Mouse (Mus musculus) A20 (cell line): ENCODE measurements around the gene Zbtb7b.
"Not testable (repeated sequence)": the region's sequence is repeated elsewhere in the genome, so short reads cannot be mapped to it uniquely, and the experiment has no call there.

Source experiments
- DNase-seq: peaks from one replicate; pipeline ENCODE4 v3.0.0-alpha.2; 2011; ENCODE audit warnings: low read depth, low spot score

The Zbtb7b gene

DNA sequence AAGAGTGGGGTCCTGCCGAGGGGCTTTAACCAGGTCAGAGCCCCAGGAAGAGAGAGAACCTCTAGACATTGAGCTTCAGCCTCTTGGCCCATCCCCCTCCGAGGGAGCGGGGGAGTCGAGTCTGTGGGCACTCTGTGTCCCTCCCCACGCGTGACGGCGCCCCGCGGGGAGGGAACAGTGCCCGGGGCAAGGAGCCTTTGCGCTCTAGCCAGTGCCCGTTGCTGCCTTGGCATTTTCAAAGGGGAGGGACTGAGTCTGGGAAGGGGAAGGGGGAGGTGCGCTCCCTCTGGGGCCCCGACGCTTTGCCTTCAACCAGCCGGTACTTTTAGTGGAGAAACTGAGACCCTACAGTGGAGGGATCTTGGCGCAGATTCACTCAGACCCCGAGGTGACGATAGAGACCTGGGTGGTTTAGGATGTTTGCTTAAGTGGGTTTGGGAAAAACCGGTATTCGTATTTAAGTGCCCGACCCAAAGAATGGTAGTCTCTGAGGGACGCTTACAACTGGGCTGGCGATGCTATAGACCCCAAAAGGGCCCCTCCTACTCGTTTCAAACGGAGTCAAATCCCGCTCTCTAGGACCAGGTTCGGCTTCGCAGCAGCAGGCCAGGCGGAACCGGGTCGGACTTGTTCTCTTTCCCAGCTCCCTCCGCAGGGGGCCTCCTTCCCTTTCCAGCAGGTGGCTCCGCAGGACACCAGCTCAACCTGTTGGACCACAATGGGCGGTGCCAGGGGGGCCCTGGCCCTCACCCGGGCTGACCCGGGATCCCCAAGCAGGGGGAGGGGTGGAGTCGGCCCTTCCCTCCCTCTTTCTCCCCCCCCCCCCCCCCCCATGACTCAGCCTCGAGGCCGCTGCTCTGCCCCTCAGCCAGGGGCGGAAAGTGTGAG lies at the start of gene Zbtb7b:
Gene Zbtb7b, minus strand, starts transcription at position 771 of the 888 bp plus-strand sequence.
- DNase-seq: peak; percentile 87

- no peak for DNase-seq
These were observed 46.1 kb upstream of the Zbtb7b start for GRCm38 (mm10) chr3:89440691-89441090.

DNA sequence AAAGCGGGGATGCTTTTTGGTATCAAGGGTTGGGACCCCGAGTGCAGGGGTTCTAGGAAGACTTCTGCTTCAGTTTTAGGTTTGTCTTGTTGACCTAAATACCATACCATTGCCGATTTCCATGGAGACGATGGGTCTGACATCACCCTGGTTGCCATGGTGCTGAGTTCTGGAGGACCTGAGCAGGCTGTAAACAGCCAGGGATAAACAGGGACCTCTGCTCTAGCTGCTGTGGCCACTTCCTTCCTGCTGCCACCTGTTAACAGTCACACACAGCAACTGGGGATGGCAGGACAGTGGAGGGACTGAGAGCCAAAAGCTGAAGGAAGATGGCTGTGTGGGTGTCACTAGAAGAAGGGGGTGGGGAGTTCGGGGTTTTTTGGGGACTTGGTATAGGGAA lies 42.7 kb upstream of the Zbtb7b start:
- peak; percentile 65 for DNase-seq

DNA sequence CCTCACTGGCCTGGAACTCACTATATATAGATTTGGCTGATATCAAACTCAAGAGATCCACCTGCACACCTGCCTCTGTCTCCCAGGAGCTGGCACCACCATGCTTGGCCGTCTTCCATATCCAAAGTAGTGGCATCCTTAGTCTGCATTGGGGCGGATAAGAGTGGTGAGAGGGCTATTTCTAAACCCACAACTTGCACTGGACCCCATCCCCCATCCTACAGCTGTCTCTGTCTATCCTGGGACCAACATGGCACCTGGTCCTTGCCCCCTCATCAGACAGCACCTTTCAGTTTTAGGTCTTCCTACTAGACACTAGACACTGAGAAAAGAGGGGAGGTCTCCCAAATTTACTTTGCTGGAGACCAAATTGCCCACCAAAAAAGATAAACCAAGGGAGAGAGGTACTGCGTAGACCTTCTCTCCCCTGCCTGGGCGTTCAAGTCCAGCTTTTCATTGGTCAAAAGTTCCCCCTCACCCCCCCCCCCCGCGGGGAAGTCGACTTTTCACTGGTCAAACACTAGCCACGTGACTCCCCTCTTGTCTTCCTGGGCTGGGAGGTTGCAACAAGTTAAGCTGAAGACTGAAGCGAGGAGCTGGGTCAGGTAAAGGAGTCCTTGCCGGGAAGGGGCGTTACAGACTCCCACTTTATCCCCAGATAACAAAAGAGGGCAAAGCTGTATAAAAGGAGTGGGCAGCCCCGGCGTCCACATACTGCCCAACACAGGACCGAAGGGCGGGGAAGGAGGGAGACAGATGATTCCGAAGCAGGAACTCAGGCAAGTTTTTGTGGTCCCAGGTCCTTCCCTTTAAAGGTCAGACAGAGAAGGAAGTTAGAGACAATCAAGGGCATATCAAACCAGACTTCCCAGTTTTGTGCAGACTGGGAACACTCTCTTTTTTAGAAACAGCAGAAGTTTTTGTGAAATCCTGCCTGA lies 41.9 kb upstream of the Zbtb7b start, which contains the start of gene Pbxip1:
Gene Pbxip1, plus strand, starts transcription at position 531 of the 938 bp plus-strand sequence.
- peak; percentile 91 for DNase-seq

DNA sequence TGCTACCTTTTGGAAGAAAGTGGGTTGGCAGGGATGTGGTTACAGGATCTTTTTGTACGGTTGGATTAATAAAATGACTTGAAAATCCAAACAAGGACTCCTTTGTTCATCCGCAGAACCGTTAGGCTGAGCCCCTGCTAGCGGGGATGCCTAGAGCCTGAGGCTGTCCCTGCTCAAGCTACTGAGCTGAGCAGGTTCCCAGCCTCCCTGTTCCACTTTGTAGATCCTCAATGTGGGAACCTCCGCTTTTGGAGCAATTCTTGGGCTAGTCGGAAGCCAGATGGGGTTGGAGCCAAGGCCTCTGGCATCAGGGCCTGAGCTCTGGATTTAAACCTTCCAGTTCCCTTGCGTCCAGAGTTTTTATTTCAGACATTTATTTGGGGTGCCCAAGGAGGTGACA lies 40.5 kb upstream of the Zbtb7b start:
- no peak for DNase-seq

GRCm38 (mm10) chr3:89434532-89434931 lies 40.0 kb upstream of the Zbtb7b start:
- DNase-seq: no peak

DNA sequence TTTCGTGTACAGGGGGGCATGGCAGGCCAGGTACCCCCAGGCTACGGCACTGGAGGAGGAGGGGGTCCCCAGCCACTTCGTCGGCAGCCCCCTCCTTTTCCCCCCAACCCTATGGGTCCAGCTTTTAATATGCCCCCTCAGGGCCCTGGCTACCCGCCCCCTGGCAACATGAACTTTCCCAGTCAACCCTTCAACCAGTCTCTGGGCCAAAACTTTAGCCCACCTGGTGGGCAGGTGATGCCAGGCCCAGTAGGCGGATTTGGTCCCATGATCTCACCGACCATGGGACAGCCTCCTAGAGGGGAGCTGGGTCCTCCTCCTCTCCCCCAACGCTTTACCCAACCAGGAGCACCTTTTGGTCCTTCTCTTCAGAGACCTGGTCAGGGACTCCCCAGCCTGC lies 38.0 kb upstream of the Zbtb7b start:
- no peak for DNase-seq

- peak; percentile 97 for DNase-seq
These were observed 35.9 kb upstream of the Zbtb7b start, which contains the start of gene Pygo2 for GRCm38 (mm10) chr3:89430171-89431159. Gene Pygo2 (plus strand): TSS chr3:89430214.

DNA sequence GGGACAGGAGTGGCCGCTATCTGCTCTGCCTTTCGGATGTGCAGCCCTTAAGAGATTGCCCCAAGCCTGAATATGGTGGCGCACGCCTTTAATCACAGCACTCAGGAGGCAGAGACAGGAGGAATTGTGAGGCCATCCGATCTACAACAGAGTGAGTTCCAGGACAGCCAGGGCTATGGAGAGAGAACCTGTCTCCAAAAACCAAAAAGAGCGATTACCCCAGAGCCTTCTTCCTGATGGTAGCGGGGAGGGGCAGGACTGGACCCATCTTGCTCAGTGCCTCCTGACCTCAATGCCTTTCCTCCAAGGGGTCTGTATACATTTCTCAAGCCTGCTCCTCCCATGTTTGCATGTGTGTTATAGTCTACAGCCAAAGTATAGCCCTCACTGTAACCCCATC lies 34.4 kb upstream of the Zbtb7b start:
- not testable (repeated sequence) for DNase-seq

- no peak for DNase-seq
These were observed 31.3 kb upstream of the Zbtb7b start for GRCm38 (mm10) chr3:89425876-89426275.

GRCm38 (mm10) chr3:89425141-89425525 lies 30.6 kb upstream of the Zbtb7b start:
- DNase-seq: no peak

DNA sequence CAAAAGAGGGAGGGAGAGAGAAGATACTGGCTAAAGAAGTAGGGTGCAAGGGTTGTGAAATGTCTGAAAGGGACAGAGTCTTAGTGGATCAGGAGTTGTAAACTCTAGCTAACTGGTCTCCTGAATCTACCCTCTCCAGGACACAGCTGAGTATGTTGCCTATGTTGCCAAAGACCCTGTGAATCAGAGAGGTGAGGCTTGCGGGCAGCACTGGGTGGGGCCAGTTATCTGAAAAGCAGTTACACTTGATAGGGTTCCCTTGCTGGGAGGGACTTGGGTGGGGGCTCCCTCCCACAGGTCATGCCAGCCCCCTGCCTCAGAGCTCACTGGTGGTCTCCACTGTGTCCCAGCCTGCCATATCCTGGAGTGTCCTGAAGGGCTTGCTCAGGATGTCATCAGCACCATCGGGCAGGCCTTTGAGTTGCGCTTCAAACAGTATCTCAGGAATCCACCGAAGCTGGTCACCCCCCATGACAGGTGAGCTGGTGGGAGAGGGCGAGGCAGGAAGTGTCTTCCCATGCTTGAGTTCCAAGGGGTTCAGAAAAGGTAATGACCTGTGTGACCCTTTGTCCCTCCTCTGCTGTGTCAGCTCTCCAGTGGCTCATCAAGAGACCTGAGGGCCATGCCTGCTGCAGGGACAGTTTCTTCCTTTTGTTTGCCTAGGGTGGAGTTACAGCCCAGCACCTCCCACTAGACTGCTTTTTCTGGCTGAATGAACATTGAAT lies 30.0 kb upstream of the Zbtb7b start:
- DNase-seq: no peak

DNA sequence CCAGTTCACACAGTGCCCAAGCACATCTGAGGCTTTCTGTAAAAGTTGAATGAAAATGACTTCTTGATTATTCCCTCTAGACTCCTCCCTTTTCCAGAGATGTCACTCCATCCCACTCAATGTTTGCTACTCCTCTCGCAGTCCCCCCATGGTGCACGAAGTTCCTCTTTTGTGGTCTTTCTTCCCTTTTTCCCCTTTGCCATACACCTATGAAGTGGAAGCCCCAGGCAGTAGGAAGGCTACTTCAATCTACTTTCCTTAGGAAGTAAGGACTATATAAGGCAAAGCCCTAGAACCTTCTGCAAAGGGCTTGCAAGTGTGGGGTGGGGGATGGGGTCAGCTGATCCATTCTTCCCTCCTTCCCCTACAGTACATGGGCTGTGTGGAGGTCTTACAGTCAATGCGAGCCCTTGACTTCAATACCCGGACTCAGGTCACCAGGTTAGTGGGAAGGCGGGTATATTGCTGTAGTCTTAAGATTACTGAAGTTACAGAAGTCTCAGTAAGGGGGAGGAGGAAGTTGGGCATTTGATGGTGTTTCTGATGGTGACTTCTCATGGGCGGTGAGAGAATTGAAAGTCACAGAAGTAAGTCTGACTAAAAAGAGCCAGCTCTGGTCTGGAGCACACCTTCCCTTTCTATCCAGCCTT lies 28.1 kb upstream of the Zbtb7b start:
- DNase-seq: no peak

GRCm38 (mm10) chr3:89421810-89422473 lies 27.4 kb upstream of the Zbtb7b start:
- no peak for DNase-seq

- peak; percentile 20 for DNase-seq
These were observed 26.6 kb upstream of the Zbtb7b start for GRCm38 (mm10) chr3:89421002-89421774.

- DNase-seq: no peak
These were observed 25.8 kb upstream of the Zbtb7b start for GRCm38 (mm10) chr3:89420421-89420820.

DNA sequence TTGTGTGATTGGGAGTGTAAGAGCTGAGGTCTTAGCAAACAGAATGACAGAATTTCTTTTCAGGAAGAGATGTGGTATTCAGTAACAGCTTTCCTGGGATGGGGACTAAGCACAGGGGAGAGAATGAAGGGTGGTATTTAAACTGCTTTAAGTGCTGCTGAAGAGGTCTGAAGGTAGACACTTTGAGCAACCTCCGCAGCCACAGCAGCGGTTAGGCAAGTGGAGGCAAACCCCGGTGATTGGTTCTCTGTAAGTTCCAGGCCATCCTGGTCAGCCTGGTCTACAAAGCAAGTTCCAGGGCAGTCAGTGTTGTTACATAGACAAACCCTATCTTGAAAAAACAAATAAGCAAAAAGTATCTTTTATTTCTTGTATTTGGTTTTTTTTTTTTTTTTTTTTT lies 25.4 kb upstream of the Zbtb7b start:
- DNase-seq: no peak

DNA sequence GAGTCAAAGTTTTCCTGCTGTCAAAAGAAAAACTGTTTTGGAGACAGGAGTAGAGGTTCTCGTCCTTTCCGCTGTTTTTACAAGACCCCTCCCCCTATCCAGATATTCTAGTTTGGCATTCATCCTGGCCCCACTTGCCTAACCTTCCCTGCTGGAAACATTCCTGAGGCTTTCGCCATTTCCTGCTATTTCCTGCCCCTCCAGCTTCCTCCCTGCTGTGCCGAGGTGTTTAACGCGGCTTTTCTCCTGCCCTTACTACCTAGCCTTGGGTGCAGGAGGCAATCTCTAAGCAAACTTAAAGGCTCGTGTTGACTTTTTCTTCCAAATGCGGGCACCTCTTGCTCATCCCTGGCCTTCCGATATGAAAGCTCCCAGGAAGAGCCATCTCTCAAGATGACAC lies 25.0 kb upstream of the Zbtb7b start:
- no peak for DNase-seq

DNA sequence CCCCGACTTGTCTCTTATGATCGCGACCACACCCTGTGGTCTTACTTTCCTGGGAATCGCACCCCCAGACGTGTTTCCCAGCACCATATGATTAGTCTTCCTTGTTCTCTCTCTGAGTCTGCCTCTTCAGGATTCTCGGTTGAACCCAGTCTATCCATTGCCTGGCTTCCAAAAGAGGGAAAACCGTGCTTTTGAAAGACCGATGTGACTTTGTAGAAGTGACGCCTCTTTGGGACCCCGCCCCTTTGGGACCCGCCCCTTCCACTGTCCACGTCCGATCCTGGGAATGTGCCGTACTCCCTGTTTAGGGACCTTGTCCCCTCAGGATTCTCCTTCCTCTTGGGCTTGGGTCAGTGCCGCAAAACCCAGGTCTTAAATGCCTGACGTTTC lies 24.3 kb upstream of the Zbtb7b start:
- DNase-seq: no peak
